Mouse (Mus musculus) olfactory bulb, adult 2 months (tissue): ENCODE data around the gene Dusp16.

Source experiments
- CTCF ChIP-seq: fragments of 200-500 bp; IDR thresholded peaks from 2 replicates; pipeline ENCODE4 v1.5.1; 2012; ENCODE audit warnings: low read depth, mild to moderate bottlenecking, low read length, moderate library complexity; ENCODE audit not compliant: insufficient read depth
- POLR2A ChIP-seq: fragments of 200-500 bp; IDR thresholded peaks from 2 replicates; pipeline ENCODE4 v1.6.1; 2012; ENCODE audit warnings: mild to moderate bottlenecking, low read depth, low read length, moderate library complexity; ENCODE audit not compliant: insufficient read depth

- TF ChIP-seq CTCF (no peak), POLR2A (no peak)
Observed at GRCm38 (mm10) chr6:134698243-134698642, 94.2 kb downstream of the Dusp16 start.
